Mouse (Mus musculus) testis, postnatal 10 days (tissue): ENCODE data around the gene Gm4881.
"Not testable (repeated sequence)": the region's sequence is repeated elsewhere in the genome, so short reads cannot be mapped to it uniquely, and the experiment has no call there.

ENCODE experiments used
- DNase-seq: peaks from one replicate; pipeline ENCODE4 v3.0.0; 2021; ENCODE audit warnings: low spot score

The Gm4881 gene

DNA sequence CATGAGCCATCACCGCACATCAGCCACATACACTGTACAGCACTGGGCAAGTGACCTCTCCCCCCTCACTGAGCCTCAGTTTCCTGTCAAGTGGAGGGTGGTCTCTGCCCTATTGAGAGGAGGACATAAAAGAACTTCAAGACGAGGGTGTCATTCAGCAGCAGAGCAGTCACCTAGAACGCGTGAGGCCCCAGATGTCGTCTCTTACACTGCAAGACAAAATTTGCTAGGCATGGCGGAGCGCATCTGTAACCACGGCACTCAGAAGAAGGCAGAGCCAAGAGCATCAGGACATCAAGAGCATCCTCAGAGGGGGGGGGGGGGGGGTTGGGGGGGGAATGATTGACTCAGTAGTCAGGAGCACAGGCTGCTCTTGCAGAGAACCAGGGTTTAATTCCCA lies 48.0 kb downstream of the Gm4881 start:
- no peak for DNase-seq

DNA sequence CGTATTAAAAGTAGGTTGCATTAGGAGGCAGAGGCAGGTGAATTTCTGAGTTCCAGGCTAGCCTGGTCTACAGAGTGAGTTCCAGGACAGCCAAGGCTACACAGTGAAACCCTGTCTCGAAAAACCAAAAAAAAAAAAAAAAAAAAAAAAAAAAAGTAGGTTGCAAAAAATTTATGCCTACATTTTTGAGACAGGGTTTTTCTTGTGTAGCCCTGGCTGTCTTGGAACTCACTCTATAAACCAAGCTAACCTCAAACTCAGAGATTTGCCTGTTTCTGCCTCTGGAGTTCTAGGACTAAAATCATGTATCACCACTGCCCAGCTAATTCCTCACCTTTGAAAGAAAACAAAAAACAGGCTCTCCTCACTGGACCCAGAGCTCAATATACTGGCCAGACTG lies 48.5 kb downstream of the Gm4881 start:
- DNase-seq: not testable (repeated sequence)

DNA sequence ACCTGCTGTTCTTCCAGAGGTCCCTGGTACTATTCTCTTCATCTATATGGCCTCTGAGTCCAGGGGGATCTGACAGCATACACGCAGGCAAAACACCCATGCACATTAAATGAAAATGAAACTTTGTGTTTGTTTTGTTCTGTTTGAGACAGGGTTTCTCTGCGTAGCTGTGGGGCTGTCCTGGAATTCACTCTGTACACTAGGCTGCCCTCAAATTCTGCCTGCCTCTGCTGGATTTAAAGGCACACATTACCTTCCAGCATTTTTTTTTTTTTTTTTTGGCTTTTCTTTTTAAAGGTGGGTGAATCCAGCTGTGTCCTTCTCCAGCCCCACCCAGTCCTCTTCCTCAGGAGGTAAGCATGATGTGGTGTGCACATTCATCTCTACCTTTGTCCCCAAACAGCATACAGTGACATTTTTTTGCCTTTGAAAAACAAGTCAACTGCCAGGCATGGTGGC lies 52.1 kb downstream of the Gm4881 start:
- no peak for DNase-seq

DNA sequence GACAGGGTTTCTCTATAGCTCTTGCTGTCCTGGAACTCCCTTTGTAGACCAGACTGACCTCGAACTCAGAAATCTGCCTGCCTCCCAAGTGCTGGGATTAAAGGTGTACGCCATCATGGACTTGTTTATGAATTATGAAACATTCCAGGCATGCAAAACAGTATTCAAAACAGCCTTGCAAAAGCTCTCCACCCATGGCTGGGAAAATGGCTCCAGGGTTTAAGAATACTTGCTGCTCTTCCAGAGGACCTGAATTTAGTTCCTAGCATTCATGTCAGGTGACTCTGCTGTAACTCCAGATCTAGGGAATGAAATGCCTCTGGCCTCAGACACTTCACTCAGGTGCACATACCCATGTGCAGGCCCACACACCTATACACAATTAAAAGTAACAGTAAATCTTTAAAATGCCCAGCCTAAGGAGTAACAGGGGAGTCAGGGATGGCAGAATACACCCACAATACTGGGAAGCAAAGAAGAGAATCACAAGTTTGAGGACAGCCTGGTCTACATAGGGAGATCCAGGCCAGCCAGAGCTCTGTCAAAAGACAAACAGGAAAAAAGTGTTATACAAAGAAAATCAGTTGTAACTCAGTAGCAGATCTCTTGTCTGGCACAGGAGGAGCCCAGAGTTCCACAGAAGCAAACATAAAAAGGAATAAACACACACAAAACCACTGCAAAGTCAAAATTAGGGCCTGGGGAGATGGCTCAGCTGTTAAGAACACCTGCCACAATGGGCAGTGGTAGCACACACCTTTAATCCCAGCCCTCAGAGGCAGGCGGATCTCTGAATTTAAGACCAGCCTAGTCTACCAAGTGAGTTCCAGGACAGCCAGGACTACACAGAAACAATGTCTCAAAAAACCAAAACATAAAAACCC lies 52.8 kb downstream of the Gm4881 start:
- no peak for DNase-seq

DNA sequence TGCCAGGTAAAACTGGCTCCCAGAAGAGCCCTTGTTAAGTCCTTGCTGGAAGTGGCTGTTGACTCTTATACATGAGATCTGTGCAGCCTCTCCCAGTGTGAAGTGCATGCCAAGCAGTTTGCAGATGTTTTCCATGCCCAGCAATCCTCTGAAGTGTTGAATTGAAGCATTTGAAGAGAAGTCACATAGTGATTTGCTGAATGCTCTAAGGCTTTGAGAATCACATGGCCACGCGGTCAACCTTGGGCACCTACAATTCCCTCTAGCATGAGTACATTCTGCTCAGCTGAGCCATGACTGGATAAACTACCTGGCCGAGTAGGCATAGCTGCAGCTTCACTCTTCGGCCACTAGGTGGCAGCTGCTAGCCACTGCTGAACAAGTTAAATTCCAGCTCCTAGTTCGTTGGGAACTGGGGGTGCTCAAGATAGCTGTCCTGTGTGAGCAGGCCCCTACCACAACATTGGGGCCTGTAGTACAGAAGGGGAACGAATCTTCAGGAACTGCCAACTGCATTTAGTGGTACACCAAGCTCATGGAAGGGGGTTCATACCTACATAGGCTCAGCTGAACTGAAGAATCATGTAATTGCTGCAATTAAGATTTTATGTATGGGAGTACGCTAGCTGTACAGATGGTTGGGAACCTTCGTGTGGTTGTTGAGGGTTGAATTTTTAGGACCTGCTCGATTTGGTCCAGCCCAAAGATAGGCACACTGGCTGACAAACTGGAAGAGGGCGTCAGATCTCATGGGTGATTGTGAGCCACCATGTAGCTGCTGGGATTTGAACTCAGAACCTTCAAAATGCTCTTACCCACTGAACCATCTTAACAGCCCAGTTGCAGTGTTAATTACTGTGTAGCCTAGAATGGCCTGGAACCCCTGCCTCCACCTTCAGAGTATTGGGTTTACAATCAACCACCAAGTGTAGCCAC lies 53.7 kb downstream of the Gm4881 start:
- DNase-seq: peak; percentile 77

DNA sequence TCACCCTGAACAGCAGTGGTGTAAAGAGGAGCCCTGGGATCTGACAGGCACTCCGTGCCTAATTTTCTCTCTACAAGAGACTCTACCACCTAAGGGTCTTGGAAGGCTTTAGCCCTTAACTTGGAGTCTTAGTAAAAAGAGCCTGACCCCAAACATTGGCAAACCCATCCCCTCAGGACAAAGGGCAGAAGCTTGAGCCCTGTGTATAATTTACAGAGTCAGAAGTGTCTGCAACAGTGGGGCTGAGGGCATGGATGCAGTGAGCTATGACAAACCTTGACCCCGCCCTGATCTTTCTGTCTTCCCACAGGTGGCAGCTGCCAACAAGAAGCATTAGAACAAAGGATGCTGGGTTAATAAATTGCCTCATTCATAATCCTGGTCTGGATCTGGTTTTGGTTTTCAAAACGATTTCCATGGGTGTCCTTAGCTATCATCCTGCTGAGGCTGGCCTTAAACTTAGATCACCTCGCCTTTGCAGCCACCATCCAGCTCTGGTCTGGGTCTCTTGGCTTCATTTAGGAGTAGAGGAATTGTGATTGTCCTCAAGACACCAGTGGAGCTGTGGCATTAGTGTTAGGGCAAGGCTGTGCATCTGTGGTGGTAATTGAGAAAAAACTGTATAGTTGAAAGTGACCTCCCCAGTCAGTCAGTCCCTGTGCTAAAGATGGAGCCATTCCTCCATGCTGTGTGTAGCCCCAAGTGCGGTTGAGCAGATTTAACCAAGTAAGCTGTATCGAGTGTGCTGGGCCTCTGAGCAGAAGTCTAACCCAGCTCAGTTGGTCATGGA lies 54.7 kb downstream of the Gm4881 start:
- no peak for DNase-seq

DNA sequence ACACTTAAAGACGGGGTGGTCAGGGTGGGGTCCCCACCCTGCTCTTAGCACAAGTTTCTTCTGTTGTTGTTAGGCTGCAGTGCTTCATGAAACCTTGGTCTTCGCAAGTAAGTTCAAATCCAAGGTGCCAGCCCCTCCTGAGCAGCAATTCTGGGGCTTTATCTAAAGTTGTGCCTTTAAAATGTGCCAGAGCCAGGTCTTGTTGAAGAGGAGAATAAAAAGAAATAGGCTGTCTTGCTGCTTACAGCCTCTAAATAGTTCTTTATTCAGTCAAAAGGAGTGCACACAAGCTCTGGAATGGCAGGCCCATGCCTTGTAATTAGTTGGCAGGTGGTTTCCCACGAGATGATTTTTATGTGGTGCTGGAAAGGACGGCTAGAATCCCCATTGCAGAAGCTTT lies 57.2 kb downstream of the Gm4881 start:
- DNase-seq: no peak

DNA sequence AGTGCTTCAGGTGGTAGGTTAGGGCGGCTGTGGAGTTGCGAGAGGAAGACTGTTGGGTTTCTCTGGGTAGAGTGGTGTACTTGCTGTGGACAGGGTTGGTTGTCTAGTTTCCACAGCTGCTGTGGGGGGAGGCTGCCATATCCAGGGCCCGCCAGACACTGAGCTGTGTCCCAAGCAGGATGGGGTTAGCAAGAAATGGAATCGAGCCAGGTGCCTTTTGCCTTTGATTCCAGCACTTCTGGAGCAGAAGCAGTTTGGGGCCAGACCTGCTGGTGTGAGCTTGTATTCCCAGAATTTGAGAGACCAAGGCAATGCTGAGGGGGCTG lies 58.0 kb downstream of the Gm4881 start:
- no peak for DNase-seq

DNA sequence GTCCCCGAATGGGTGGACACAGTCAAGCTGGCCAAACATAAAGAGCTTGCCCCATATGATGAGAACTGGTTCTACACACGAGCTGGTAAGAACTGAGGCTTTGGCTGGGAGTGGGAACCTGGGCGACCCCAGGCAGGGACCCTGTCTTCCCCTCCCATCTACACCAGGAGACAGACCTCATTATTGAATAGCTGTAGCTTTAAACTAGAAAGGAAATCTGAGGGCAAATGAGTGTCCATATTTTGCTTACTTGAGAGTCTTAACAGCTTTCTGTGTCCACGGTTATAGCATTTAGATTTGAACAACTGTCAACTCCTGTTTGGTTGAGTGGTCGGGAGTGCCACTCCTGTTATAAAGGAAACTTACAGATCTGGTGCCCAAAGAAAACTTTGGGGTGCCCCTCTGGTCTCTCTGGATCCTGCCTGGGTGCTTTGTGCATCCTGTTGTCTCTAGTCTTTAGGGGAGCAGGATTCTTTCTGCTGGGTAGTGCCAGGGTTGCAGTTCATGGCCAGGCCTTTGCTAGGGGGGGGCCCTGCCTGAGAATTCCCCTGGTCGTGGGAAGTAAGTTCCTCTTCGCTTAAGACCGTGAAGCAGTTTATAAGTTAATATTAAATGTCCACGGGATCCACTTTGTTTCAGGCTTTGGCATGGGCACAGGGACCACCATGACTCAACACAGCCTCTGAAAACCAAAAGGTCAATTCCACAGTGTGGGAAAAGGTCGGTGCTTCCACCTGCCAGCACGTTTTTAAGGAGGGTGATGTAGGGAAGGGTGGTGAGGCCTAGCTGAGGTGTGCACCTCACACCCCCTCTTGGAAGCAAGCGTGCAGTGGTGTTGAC lies 58.6 kb downstream of the Gm4881 start:
- no peak for DNase-seq

DNA sequence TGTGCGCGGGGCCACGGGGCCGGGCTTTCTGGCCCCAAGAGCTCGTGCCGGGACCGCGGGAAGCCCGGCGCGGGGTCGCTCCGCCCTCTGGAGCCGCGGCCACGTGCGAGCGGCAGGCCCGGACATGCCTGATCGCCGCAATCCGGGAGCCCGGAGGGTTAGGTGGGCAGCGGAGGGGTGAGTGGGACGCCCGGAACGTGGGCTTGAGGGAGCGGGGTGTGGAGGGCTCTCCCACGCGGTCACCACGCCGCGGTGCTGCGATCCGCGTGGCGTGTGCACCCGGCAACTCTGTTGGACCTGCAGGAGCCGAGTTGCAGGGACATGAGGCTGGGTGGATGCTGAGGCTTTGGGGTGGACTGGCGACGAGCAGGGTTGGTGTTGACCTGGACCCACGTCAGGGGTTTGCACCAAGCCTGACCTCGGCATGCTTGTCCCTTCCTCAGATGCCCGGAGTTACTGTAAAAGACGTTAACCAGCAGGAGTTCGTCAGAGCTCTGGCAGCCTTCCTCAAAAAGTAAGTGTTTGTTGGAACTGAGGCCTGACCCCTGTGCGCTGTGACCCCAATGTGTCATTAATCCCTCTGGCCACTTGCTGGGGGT lies 59.5 kb downstream of the Gm4881 start:
- no peak for DNase-seq

DNA sequence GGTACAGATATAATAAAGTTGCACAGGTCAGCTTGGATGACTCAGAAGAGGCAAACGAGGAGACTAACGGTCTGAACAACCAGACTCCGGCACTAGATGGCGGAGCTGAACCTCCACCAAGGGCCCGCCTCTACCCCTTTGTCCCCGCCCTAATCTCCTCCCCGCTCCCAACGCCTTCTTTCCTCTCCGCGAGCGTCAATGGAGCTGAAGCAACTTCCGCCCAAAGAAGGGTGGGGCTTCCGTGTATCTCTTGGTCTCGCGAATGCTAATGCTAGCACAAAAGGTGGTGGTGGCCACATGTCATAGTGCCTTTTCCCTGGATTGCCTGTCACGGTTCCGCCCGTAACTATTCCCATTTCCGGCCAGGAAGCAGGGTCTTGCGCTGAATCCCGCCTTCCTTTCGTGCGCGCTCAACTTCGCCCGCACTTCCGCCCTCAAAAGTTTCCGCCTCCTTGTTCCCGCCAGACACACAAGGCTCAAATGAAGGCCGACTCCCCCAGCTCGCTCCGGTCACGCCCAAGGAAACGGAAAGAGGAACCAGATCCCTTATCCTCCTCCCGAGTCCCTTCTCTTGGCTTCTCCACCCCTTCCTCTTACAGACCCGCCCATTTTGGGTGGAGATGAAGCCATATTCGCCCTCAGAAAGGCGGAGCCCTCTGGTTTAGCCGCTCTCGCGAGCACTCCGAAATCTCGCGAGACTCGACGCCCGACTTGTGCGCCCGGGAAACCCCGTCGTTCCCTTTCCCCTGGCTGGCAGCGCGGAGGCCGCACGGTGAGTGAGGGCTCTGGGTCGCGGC lies 60.2 kb downstream of the Gm4881 start, which contains the start of gene Rps19:
TSS of gene Rps19 (plus strand) at position 476 of the 797 bp plus-strand sequence.
- DNase-seq: peak; percentile 99

DNA sequence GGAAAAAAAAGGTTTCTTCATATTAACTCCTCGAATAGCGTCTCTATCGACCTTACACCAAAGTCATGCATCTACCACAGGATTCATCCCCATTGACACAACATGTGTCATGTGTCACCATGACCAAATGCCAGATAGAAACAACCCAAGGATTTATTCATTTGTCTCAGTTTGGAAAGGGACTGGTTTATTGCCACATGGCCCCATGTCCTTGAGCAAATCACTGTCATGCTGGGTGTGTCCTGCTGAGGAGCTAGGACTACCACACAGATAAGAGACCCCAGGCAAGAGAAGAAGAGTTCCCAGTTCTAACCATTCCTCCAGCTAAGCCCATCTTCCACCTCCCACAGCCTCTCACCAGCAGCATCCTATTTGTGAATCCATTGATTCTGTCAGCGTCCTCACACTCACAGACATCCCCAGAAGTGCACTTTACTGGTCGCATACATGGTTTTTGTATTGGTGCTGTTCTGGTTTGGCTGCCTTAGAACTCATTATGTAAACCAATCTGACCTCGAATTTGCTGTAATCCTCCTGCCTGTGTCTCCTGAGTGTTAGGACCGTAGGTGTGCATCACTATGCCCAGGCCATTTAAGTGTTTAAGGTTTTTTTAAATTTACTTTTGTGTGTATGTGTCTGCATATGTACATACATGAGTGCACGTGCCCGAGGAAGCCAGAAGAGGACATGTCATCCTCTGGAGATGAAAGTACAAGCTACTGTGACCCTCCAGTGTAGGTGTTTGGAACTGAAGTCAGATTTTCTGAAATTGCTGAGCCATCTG lies 61.7 kb downstream of the Gm4881 start:
- DNase-seq: no peak

DNA sequence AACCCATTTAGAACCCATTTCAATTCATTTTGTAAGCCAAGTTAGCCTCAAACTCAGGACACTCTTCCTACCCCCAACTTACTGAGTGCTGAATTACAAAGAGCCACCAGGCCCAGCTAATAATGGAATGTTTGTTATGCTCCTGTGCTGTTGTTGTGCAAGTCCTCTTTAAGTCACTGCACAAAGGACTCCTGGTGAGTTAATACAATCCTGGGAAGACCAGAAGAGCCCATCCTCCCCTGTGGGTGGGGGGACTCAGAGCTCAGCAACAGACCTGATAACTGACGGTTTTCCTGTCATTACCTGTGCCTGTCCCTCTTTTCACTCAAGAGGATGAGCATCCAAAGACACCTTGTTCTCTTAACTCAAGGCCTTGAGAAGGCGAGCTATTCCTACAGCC lies 64.7 kb downstream of the Gm4881 start:
- no peak for DNase-seq

DNA sequence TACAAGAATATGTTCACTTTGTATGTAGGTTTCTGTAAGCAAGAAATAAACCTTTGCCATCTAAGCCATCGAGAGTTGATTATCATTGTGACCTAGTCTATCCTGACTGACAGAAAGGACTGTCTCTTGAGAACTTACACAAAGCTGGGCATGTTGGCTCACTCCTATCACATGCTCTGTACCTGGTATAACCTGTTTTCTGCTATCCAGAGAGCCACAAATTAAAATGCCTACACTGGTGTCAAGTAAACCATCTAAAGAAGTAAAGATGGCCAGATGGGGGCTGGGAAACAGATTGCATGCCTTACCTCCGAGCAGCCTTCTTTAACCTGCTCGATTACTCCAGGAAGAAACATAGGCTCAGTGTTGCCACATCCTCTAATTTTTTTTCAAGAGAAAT lies 66.7 kb downstream of the Gm4881 start:
- DNase-seq: no peak
